ENCODE assay signal across 22 mouse cellular contexts in the genomic region with DNA sequence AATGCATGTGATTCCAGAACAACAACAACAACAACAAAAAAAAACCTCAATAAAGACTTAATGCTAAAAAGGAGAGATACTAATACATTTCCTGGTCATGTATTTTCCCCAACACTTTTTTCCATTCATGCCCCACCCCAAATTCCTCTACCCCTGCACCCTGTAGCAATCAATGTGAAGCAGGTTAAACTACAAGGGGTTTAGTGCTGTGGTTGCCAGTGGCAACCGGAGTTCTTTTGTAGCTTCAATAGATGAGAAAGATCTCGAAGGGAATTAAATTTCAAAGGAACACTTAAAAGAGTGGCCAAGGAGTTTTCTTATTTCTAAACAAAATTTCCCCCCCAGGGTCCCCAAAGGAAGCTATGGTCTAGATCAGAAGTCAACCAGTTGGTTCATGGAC. TPM values are rescaled to one million over a fixed set of nuclear protein-coding genes. Genes with fewer than 3 reads are reported as not detected.
"Had no signal": no experiment of that assay in that cellular context is flagged by ENCODE, and none has a peak within 500 bp of the region (broad histone marks: within the 10 kb centered on the region; RNA-seq: fewer than 3 reads in every experiment).

No protein-coding gene starts in this region.

- H3K27ac ChIP-seq: limb, embryonic 10.5 days; limb, embryonic 13.5 days; liver, embryonic 12.5 days; liver, embryonic 15.5 days; lung, embryonic 15.5 days; macrophage; neural tube, embryonic 12.5 days; neural tube, embryonic 15.5 days; stomach, postnatal 0 days had no signal

- H3K9ac ChIP-seq: limb, embryonic 13.5 days; liver, embryonic 12.5 days; liver, embryonic 15.5 days; lung, embryonic 15.5 days; neural tube, embryonic 12.5 days; neural tube, embryonic 15.5 days had no signal

- H3K36me3 ChIP-seq: limb, embryonic 10.5 days; limb, embryonic 13.5 days; liver, embryonic 15.5 days; lung, embryonic 15.5 days; neural tube, embryonic 12.5 days; neural tube, embryonic 15.5 days had no signal

- H3K4me2 ChIP-seq: limb, embryonic 13.5 days; liver, embryonic 12.5 days; liver, embryonic 15.5 days; lung, embryonic 15.5 days; neural tube, embryonic 12.5 days; neural tube, embryonic 15.5 days had no signal

- H3K4me1 ChIP-seq: liver, embryonic 12.5 days; liver, embryonic 15.5 days; neural tube, embryonic 12.5 days; neural tube, embryonic 15.5 days had no signal

- ATAC-seq: intestine, embryonic 16.5 days; liver, embryonic 12.5 days had no signal

- H3K9me3 ChIP-seq: limb, embryonic 10.5 days; limb, embryonic 13.5 days; liver, embryonic 12.5 days; liver, embryonic 15.5 days; lung, embryonic 15.5 days; neural tube, embryonic 12.5 days; neural tube, embryonic 15.5 days had no signal

- DNase-seq: kidney, adult 18-20 months; kidney, adult 9 months; kidney, postnatal 14 days; kidney, postnatal 4 days; liver; lung, adult 18-20 months; lung, postnatal 14 days; right cerebral cortex, adult 18-20 months; right cerebral cortex, postnatal 14 days; right cerebral cortex, postnatal 4 days; thymus, adult 2 months; thymus, postnatal 25 days had no signal

- H3K4me3 ChIP-seq: limb, embryonic 10.5 days; limb, embryonic 13.5 days; liver, embryonic 12.5 days; liver, embryonic 15.5 days; lung, embryonic 15.5 days; neural tube, embryonic 12.5 days; neural tube, embryonic 15.5 days had no signal

- H3K27me3 ChIP-seq: limb, embryonic 13.5 days; liver, embryonic 12.5 days; liver, embryonic 15.5 days; lung, embryonic 15.5 days; neural tube, embryonic 12.5 days; neural tube, embryonic 15.5 days had no signal

RNA-seq across cellular contexts. Expression of gene Aass, which starts 56.7 kb away (rescaled TPM):
- polyA plus RNA-seq: macrophage had no signal
